Mouse (Mus musculus) forebrain, embryonic 11.5 days (tissue): ENCODE data around the gene Sdsl. TPM values are rescaled to one million over a fixed set of nuclear protein-coding genes. Genes with fewer than 3 reads are reported as not detected.

Source experiments
- polyA plus RNA-seq: library from polyadenylated mRNA; unstranded; fragments of >200 nt; fragmentation: Nextera tagmentation; extraction: Ambion mirVana; gene quantifications from 2 replicates; pipeline ENCODE4 v1.2.1, GENCODE M21; 2014

The Sdsl gene
- polyA plus RNA-seq, 1 experiment from 2014 or later = 4.5 TPM

Other genes starting within 250 kb of the Sdsl start
- gene Lhx5, start 41.1 kb downstream of the Sdsl start, polyA plus RNA-seq = 22.7 and 25.2 TPM in 2 replicates
- gene Sds, start 3.7 kb upstream of the Sdsl start, polyA plus RNA-seq = not detected in 2 replicates
- gene Plbd2, start 30.8 kb upstream of the Sdsl start, polyA plus RNA-seq = 29.8 and 31.2 TPM in 2 replicates
- 2.9 and 3.3 TPM in 2 replicates for gene Slc8b1, start 38.4 kb upstream of the Sdsl start, polyA plus RNA-seq
- gene Tpcn1, start 115.9 kb upstream of the Sdsl start, polyA plus RNA-seq = 14.5 and 14.6 TPM in 2 replicates
- 1.1 TPM in 2 replicates for gene Iqcd, start 116.2 kb upstream of the Sdsl start, polyA plus RNA-seq
- gene Rita1, start 139.8 kb upstream of the Sdsl start, polyA plus RNA-seq = 10.2 and 10.6 TPM in 2 replicates
- 45.2 and 45.7 TPM in 2 replicates for gene Ddx54, start 139.9 kb upstream of the Sdsl start, polyA plus RNA-seq
- gene Cfap73, start 161.4 kb upstream of the Sdsl start, polyA plus RNA-seq = not detected in 2 replicates
- not detected in 2 replicates for gene Rasal1, start 176.0 kb upstream of the Sdsl start, polyA plus RNA-seq
- 6.4 and 6.6 TPM in 2 replicates for gene Dtx1, start 239.1 kb upstream of the Sdsl start, polyA plus RNA-seq